Mouse (Mus musculus): ENCODE results near the gene Grin2a.

The Grin2a gene

GRCm38 (mm10) chr16:9873001-9873400 is 122.4 kb downstream of the Grin2a start:
- no peak for DNase-seq (ENCODE audit: low spot score in 2 of 2)

GRCm38 (mm10) chr16:9865710-9866109 is 129.7 kb downstream of the Grin2a start:
- no peak for DNase-seq (ENCODE audit: low spot score in 2 of 2)

- DNase-seq (ENCODE audit: low spot score in 2 of 2) = no peak
Measured at GRCm38 (mm10) chr16:9865039-9865438, 130.3 kb downstream of the Grin2a start.

GRCm38 (mm10) chr16:9857758-9858157 is 137.6 kb downstream of the Grin2a start:
- no peak for DNase-seq (ENCODE audit: low spot score in 2 of 2)

DNA sequence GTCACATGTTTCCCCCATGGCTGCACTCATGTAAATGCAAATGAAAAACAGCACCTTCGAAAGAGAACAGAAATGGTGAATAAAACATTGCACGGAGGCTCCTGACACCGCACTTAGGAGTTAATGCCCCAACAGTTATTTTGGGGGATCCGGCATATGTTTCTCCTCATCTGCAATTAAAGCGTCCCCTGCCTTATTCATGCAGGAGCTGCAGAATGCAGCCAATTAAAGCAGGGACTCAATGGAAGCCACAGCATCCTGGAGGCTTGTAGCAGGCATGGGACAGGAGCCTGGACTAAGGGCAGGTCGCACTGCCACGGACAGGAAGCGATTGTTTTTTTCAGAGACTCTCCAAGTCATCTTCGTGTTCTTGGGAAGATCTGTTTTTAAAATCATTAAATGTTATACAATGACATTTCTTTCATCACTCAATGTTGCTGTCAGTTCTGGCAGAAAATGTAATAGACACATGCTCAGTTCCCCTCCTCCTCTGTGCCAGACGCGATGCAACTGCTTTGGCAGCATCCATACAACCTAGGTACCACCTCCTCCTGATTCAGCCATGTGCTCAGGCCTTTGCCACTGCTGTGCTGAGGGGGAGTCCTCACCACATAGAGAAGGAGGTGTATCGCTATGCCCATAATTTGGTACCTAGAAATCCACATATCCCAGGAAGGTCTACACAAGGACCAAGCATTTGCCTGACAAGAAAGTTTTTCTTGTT is 143.9 kb downstream of the Grin2a start:
- DNase-seq (ENCODE audit: low spot score in 2 of 2) = peak; percentile 26 to 33

DNA sequence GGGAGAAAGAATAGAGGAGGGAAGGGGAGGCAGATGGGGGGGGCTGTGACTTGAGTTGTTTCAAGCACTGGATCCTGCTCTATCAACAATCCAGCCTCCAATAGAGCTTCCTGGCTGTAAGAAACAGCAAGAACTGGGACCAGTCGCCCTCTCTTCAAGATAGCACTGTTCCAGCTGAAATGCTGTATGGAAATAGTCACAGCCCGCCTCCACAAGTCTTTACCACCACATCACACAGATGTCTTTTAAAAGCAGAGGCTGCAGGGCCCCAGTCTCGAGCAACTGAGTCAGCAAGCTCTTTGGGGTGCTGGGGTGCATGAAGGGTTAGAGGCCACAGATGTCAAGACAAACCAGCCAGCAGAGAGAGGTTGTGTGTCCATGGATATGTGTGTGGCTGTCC is 153.9 kb downstream of the Grin2a start:
- peak; percentile 29 to 69 for DNase-seq (ENCODE audit: low spot score in 2 of 2)

DNA sequence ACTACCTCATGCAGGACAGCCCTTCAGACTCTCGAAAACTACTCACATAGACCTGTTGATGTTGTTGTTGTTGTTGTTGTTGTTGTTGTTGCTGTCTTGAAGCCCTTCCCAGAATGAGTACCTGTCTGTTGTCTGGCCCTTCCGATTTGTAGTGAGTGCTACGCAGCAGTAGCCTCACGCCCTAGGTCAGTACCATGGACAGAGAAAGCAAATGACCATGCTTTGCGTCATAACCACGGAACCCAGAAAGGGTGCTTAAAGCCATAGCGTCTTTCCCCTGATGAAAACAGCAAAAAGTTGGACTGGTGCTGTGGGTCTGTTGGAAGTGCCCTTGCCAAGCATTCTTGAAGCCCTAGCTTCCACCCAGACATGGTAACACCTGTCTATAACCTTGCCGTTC is 158.8 kb downstream of the Grin2a start:
- DNase-seq (ENCODE audit: low spot score in 2 of 2) = no peak

- DNase-seq (ENCODE audit: low spot score in 2 of 2) = no peak
Measured at GRCm38 (mm10) chr16:9834236-9834635, 161.1 kb downstream of the Grin2a start.

GRCm38 (mm10) chr16:9825110-9825483 is 170.3 kb downstream of the Grin2a start:
- DNase-seq (ENCODE audit: low spot score in 2 of 2) = peak; percentile 46 to 68

DNA sequence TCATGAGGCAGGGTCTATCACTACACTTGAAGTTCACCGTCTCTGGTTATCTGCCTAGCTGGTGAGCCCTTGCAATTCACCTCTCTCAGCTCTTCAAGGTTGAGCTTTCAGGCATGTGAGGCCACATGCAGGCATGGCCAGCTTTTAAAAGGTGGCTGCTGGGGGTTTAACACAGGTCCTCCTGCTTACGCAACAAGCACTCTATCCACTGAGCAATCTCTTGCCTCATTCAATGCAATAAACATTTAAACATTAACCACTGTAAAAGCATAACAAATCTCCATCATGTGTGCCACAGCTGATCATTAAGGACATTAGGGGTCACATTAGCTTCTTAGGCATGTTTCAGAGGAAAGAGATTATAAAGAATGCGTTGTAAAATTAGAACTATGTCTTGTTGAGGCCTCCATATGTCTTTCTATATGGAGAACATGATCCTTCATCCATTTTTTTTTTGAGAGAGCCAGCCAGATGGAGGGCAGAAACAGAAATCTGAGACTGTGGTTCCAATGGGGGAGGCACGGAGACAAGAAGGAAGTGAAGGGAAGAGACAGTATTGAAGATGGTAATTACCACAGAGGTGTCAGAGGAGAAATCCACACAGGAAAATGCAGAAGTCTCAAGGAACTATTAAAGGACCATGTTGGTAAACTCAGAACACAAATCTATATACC is 170.8 kb downstream of the Grin2a start:
- DNase-seq (ENCODE audit: low spot score in 2 of 2) = no peak

DNA sequence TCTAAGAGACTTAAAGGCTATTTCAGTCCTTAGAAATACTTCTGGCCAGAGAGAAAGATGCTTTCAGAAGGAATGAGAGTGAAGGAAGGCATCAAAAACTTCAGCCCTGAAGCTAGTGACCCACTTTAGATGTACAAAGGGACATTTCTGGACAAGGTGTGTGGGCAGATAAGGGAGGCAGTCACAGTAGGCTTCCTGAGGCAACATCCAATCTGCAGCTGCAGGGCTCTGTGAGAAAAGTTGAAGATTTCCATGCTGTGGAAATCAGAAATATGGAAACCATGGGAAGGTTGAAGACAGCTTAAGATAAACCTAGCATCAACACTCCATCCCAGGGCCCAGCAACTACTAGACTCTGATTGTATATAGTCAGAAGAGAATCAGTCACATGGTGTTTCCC is 171.7 kb downstream of the Grin2a start:
- DNase-seq (ENCODE audit: low spot score in 2 of 2) = no peak

DNA sequence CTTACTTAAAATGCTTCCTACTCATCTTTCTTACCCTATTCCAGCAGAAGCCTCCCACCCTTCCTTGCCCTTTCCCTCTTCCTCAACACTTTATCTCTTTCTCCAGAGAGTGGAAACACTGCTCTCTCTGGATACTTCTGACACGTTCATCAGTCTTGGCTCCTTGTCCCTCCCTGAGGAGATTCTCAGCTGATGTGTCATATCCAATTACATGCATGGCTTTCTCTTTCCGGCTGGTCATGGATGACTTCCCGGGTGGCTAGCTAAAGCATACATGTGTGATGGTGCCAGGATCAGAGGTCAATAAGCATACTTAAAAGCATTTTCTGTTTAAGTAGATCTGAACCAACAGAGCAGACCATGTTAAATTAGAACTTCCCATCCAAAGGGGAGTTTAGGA is 175.9 kb downstream of the Grin2a start:
- DNase-seq (ENCODE audit: low spot score in 2 of 2) = no peak

GRCm38 (mm10) chr16:9801338-9801737 is 194.0 kb downstream of the Grin2a start:
- peak; percentile 63 to 82 for DNase-seq (ENCODE audit: low spot score in 2 of 2)

GRCm38 (mm10) chr16:9800221-9800620 is 195.1 kb downstream of the Grin2a start:
- no peak for DNase-seq (ENCODE audit: low spot score in 2 of 2)

- DNase-seq (ENCODE audit: low spot score in 2 of 2) = no peak
Measured at GRCm38 (mm10) chr16:9792976-9793375, 202.4 kb downstream of the Grin2a start.

GRCm38 (mm10) chr16:9786261-9786660 is 209.1 kb downstream of the Grin2a start:
- no peak for DNase-seq (ENCODE audit: low spot score in 2 of 2)

DNA sequence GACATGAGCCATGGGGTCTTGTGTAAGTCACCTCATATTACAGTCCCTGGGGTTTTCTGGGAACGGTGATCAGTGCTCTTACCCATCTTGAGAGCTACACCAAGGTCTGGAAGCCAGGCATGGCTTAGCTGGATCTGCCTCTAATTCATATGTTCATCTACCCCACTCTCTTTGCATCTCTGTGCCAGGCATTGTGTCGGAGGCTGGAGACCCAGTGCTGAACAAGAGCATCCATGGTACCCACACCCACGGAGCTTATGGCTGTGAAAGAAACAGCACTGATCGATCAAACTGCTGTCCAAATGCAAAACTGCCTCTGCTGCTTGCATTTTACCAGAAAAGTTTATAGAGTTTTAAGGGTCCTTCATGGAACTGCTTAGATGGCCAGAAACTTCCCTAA is 209.5 kb downstream of the Grin2a start:
- no peak for DNase-seq (ENCODE audit: low spot score in 2 of 2)

- no peak for DNase-seq (ENCODE audit: low spot score in 2 of 2)
Measured at GRCm38 (mm10) chr16:9768981-9769380, 226.4 kb downstream of the Grin2a start.

- peak; percentile 72 to 79 for DNase-seq (ENCODE audit: low spot score in 2 of 2)
Measured at GRCm38 (mm10) chr16:9768356-9768755, 227.0 kb downstream of the Grin2a start.

GRCm38 (mm10) chr16:9767946-9768345 is 227.4 kb downstream of the Grin2a start:
- no peak for DNase-seq (ENCODE audit: low spot score in 2 of 2)

GRCm38 (mm10) chr16:9764086-9764485 is 231.3 kb downstream of the Grin2a start:
- no peak for DNase-seq (ENCODE audit: low spot score in 2 of 2)

- peak in 1 of 2 experiments; percentile 43 for DNase-seq (ENCODE audit: low spot score in 2 of 2)
Measured at GRCm38 (mm10) chr16:9760347-9760746, 235.0 kb downstream of the Grin2a start.

GRCm38 (mm10) chr16:9756849-9757248 is 238.5 kb downstream of the Grin2a start:
- DNase-seq (ENCODE audit: low spot score in 2 of 2) = no peak

Data from right cerebral cortex, postnatal 36 days (tissue).